Mouse (Mus musculus) c-Kit-positive CD71-positive TER-119-positive erythroid progenitor cells, embryonic 14.5 days (primary cell): Measurements from ENCODE around the gene Sulf2.

ENCODE experiments used
- DNase-seq: peaks from one replicate; pipeline ENCODE4 v3.0.0-alpha.2; 2013; ENCODE audit warnings: low spot score

The Sulf2 gene

GRCm38 (mm10) chr2:166116704-166117103 is 38.8 kb downstream of the Sulf2 start:
- no peak for DNase-seq

- DNase-seq, result no peak
Observed at GRCm38 (mm10) chr2:166116278-166116608, 39.2 kb downstream of the Sulf2 start.

GRCm38 (mm10) chr2:166115571-166116277 is 39.7 kb downstream of the Sulf2 start:
- DNase-seq, result no peak

GRCm38 (mm10) chr2:166112986-166113385 is 42.5 kb downstream of the Sulf2 start:
- no peak for DNase-seq

- DNase-seq, result no peak
Observed at GRCm38 (mm10) chr2:166111831-166112250, 43.6 kb downstream of the Sulf2 start.

GRCm38 (mm10) chr2:166111238-166111637 is 44.2 kb downstream of the Sulf2 start:
- DNase-seq, result no peak

- DNase-seq, result no peak
Observed at GRCm38 (mm10) chr2:166110764-166111163, 44.7 kb downstream of the Sulf2 start.

- peak; percentile 46 for DNase-seq
Observed at GRCm38 (mm10) chr2:166108326-166108725, 47.1 kb downstream of the Sulf2 start.

GRCm38 (mm10) chr2:166107911-166108310 is 47.6 kb downstream of the Sulf2 start:
- DNase-seq, result no peak

- DNase-seq, result no peak
Observed at GRCm38 (mm10) chr2:166106631-166107030, 48.8 kb downstream of the Sulf2 start.

GRCm38 (mm10) chr2:166105911-166106310 is 49.6 kb downstream of the Sulf2 start:
- no peak for DNase-seq

- DNase-seq, result no peak
Observed at GRCm38 (mm10) chr2:166102893-166103292, 52.6 kb downstream of the Sulf2 start.

GRCm38 (mm10) chr2:166100309-166101262 is 54.9 kb downstream of the Sulf2 start:
- no peak for DNase-seq

GRCm38 (mm10) chr2:166098292-166098933 is 57.0 kb downstream of the Sulf2 start:
- DNase-seq, result no peak

- DNase-seq, result no peak
Observed at GRCm38 (mm10) chr2:166097443-166098291, 57.8 kb downstream of the Sulf2 start.

GRCm38 (mm10) chr2:166096834-166097233 is 58.6 kb downstream of the Sulf2 start:
- DNase-seq, result no peak

GRCm38 (mm10) chr2:166096300-166096699 is 59.2 kb downstream of the Sulf2 start:
- no peak for DNase-seq

GRCm38 (mm10) chr2:166092412-166092811 is 63.1 kb downstream of the Sulf2 start:
- DNase-seq, result no peak

- DNase-seq, result no peak
Observed at GRCm38 (mm10) chr2:166091599-166091998, 63.9 kb downstream of the Sulf2 start.

- no peak for DNase-seq
Observed at GRCm38 (mm10) chr2:166090131-166090581, 65.3 kb downstream of the Sulf2 start.

GRCm38 (mm10) chr2:166088991-166089390 is 66.5 kb downstream of the Sulf2 start:
- no peak for DNase-seq
